Mouse (Mus musculus) testis, adult 2 months (tissue): ENCODE measurements at regions not wholly inside any gene's neighbourhood (a gene's known extent, or its start where the extent isn't known, plus 50 kb on each side); places are given as distances from the start of the nearest gene placed in this dataset.

Source experiments
- H3K27ac ChIP-seq: fragments of 200-500 bp; 2 replicates; pipeline ENCODE4 v1.5.1; 2012; ENCODE audit warnings: low read depth, low read length; ENCODE audit not compliant: control insufficient read depth, insufficient read depth
- H3K27me3 ChIP-seq: fragments of 200-500 bp; 2 replicates; pipeline ENCODE4 v1.6.1; 2012; ENCODE audit warnings: mild to moderate bottlenecking, low read length, moderate library complexity; ENCODE audit not compliant: control insufficient read depth, insufficient read depth
- H3K36me3 ChIP-seq: fragments of 200-500 bp; 2 replicates; pipeline ENCODE4 v1.6.1; 2012; ENCODE audit warnings: mild to moderate bottlenecking, low read length; ENCODE audit not compliant: control insufficient read depth, insufficient read depth
- H3K4me1 ChIP-seq: fragments of 200-500 bp; 2 replicates; pipeline ENCODE4 v1.6.1; 2012; ENCODE audit warnings: low read length; ENCODE audit not compliant: control insufficient read depth, insufficient read depth
- H3K4me3 ChIP-seq: fragments of 200-500 bp; 2 replicates; pipeline ENCODE4 v1.5.1; 2012; ENCODE audit warnings: low read depth, mild to moderate bottlenecking, low read length, moderate library complexity, mixed read lengths; ENCODE audit not compliant: control insufficient read depth
- CTCF ChIP-seq: fragments of 200-500 bp; IDR thresholded peaks from 2 replicates; pipeline ENCODE4 v1.5.1; 2012; ENCODE audit warnings: low read depth, mild to moderate bottlenecking, inconsistent platforms, low read length, moderate library complexity; ENCODE audit not compliant: control insufficient read depth, insufficient read depth, insufficient replicate concordance
- POLR2A ChIP-seq: fragments of 200-500 bp; IDR thresholded peaks from 2 replicates; pipeline ENCODE4 v1.6.1; 2012; ENCODE audit warnings: low read depth, mild to moderate bottlenecking, inconsistent platforms, low read length, moderate library complexity; ENCODE audit not compliant: control insufficient read depth

DNA sequence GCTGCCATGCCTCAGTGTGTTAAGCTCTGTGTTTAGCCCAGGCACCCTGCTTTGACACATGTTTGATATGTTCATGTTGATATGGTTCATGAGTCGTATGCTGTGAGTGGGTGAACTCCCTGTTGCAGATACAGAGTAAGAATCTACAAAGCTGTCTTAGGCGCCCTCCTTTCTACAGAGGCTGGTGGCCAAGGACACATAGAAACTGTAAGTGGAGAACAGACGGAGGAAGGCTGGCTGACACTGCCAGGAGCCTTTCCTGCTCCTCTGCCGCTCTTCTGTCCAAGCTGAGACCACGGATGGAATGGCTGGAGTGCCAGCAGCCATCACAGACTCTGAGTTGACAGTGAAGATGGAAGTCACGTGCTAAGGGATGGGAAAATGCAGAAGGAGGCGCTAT, 62.0 kb upstream of the Zfp637 start:
- peaks cover 13% of the 10 kb centered on the region for H3K4me1 ChIP-seq
- no peaks in the 10 kb centered on the region for H3K36me3 ChIP-seq
- H3K27ac ChIP-seq, result no peak overlapping the region
- no peak overlapping the region for H3K4me3 ChIP-seq
- no peaks in the 10 kb centered on the region for H3K27me3 ChIP-seq
- TF ChIP-seq CTCF (no peak), POLR2A (no peak)

DNA sequence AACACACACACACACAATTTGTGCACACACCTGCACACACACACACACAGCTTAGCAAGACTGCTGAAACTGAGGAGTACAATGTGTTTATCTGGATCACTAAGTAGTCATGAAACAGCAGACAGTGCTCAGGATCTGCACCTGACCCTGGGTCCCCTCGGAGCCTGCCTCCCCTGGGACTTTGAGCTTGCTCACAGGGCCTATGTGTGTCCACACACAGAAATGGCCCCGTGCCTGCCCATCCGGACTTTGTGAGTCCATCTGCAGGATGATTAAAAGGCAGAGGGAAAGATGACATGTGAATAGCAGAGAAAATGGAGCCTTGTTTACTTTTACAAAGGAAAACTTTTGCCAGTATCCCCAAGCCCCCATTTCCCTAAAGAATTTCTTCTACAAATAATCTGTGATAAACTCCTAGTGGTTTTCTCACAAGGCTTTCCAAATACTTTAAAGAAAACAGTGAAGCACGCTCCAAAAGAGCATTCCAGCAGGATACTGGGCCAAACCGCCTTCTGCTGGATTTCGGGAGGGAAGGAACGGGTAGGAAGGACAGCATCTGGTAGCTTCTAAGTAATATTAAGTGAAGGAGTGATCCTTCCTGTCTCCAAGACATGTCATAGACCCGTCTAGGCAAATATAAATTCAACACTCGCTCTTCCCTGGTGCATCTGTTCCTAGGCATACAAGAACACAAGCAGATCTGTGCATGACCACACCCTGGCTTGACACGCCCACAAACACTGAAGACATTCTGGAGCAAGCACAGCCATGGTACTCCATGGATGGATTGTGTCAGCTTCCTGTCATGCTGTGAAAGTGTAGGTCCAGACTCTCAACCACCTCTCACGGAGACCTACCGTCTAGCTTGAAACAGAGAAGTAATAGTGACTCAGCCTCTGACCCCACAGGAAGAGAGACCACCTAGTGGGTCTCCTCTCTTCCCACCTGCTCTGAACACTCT, 52.1 kb upstream of the Zfp637 start:
- peaks cover 8% of the 10 kb centered on the region for H3K4me1 ChIP-seq
- no peak overlapping the region for H3K27ac ChIP-seq
- no peaks in the 10 kb centered on the region for H3K27me3 ChIP-seq
- no peak overlapping the region for H3K4me3 ChIP-seq
- no peak for TF ChIP-seq POLR2A
- TF ChIP-seq CTCF, result no peak
- no peaks in the 10 kb centered on the region for H3K36me3 ChIP-seq

- H3K4me3 ChIP-seq, result no peak overlapping the region
- peaks cover 7% of the 10 kb centered on the region for H3K4me1 ChIP-seq
- no peaks in the 10 kb centered on the region for H3K27me3 ChIP-seq
- TF ChIP-seq CTCF (no peak), POLR2A (no peak)
- H3K36me3 ChIP-seq, result no peaks in the 10 kb centered on the region
- no peak overlapping the region for H3K27ac ChIP-seq
These were observed 50.4 kb upstream of the Zfp637 start for GRCm38 (mm10) chr6:117790581-117790980.
